Mouse (Mus musculus) heart, postnatal 0 days (tissue): ENCODE measurements at regions not wholly inside any gene's neighbourhood (a gene's known extent, or its start where the extent isn't known, plus 50 kb on each side); places are given as distances from the start of the nearest gene placed in this dataset.

Experiments
- CTCF ChIP-seq: IDR thresholded peaks from 2 replicates; pipeline ENCODE4 v1.5.1; 2016; ENCODE audit warnings: antibody characterized with exemption, control low read depth, low read depth
- EP300 ChIP-seq: IDR thresholded peaks from 2 replicates; pipeline ENCODE4 v1.6.1; 2016; ENCODE audit warnings: antibody characterized with exemption, low read depth

GRCm38 (mm10) chr13:10542723-10543122, 182.1 kb upstream of the Chrm3 start:
- TF ChIP-seq CTCF (no peak), EP300 (no peak)
